Mouse (Mus musculus): ENCODE measurements at regions not wholly inside any gene's neighbourhood (a gene's known extent, or its start where the extent isn't known, plus 50 kb on each side); places are given as distances from the start of the nearest gene placed in this dataset.

DNA sequence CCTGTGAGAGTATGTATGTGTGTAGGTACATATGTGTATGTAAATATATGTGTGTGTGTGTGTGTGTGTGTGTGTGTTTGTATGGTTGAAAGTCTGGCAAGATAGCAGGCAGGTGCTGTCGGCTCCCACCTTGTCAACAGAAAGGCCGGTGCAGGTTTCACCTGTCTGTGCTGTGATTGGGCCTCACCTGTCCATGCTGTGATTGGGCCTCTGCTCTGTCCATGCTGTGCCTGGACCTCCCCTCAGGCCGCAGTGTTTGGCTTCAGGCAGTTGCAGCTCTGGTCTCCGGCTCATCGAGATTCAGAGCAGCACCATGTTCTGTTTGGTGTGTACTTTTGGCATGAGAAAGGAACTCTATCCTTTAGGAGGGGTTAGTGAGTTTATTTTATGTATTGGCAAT, 170.0 kb upstream of the A230072I06Rik start:
- TF ChIP-seq CTCF (IDR thresholded peaks at IDR 0.05; ENCODE audit: low read depth, low read length) = no peak
- TF ChIP-seq POLR2A (IDR thresholded peaks at IDR 0.05; ENCODE audit: borderline replicate concordance, low read depth, low read length) = no peak
